Mouse (Mus musculus) lung, postnatal 0 days (tissue): ENCODE data around the gene Smad5.

ENCODE experiments used
- CTCF ChIP-seq: IDR thresholded peaks from 2 replicates; pipeline ENCODE4 v1.5.1; 2016; ENCODE audit warnings: antibody characterized with exemption, mild to moderate bottlenecking
- EP300 ChIP-seq: IDR thresholded peaks from 2 replicates; pipeline ENCODE4 v1.6.1; 2016; ENCODE audit warnings: antibody characterized with exemption, mild to moderate bottlenecking, control low read depth

GRCm38 (mm10) chr13:56762446-56763229, 59.8 kb downstream of the Smad5 start:
- TF ChIP-seq CTCF = no peak
- no peak for TF ChIP-seq EP300
